Mouse (Mus musculus) stomach, embryonic 15.5 days (tissue): Measurements from ENCODE around the gene Stk32c. TPM values are rescaled to one million over a fixed set of nuclear protein-coding genes. Genes with fewer than 3 reads are reported as not detected.

ENCODE experiments used
- ATAC-seq: fragments of 200-750 bp; cut with Nextera tagmentation; 2 replicates; pipeline ENCODE4 v1.8.0; 2017; ENCODE audit warnings: low read depth, moderate number of reproducible peaks, moderate TSS enrichment; ENCODE audit not compliant: insufficient read depth, low FRiP score
- H3K27ac ChIP-seq: fragments of 300-500 bp; sonication (generic); 2 replicates; pipeline ENCODE4 v1.5.1; 2015; ENCODE audit warnings: mild to moderate bottlenecking, inconsistent platforms
- H3K27me3 ChIP-seq: fragments of 300-500 bp; sonication (generic); replicated peaks from 2 replicates; pipeline ENCODE4 v1.6.1; 2015; ENCODE audit warnings: inconsistent platforms
- H3K36me3 ChIP-seq: fragments of 300-500 bp; sonication (generic); 2 replicates; pipeline ENCODE4 v1.6.1; 2015; ENCODE audit warnings: inconsistent platforms
- H3K4me1 ChIP-seq: fragments of 300-500 bp; sonication (generic); 2 replicates; pipeline ENCODE4 v1.6.1; 2015; ENCODE audit warnings: inconsistent platforms
- H3K4me2 ChIP-seq: fragments of 300-500 bp; sonication (generic); 2 replicates; pipeline ENCODE4 v1.6.1; 2015; ENCODE audit warnings: mild to moderate bottlenecking, inconsistent platforms
- H3K4me3 ChIP-seq: fragments of 300-500 bp; sonication (generic); replicated peaks from 2 replicates; pipeline ENCODE4 v1.5.1; 2015; ENCODE audit warnings: inconsistent platforms
- H3K9ac ChIP-seq: fragments of 300-500 bp; sonication (generic); 2 replicates; pipeline ENCODE4 v1.6.1; 2015; ENCODE audit warnings: inconsistent platforms
- H3K9me3 ChIP-seq: fragments of 300-500 bp; sonication (generic); 2 replicates; pipeline ENCODE4 v1.6.1; 2016; ENCODE audit warnings: inconsistent platforms
- WGBS: fragments of 180-500 bp; shearing (Covaris S2); methylation state at CpG from one replicate; pipeline ENCODE4 v1.1.7; 2015; 5-methylcytosine and 5-hydroxymethylcytosine counted together
- polyA plus RNA-seq: library from polyadenylated mRNA; unstranded; fragments of >200 nt; fragmentation: Nextera tagmentation; extraction: Ambion mirVana; gene quantifications from 2 replicates; pipeline ENCODE4 v1.2.1, GENCODE M21; 2015

Stk32c gene
- polyA plus RNA-seq, 1 experiment from 2014 or later: 0.23 TPM

- H3K4me3 ChIP-seq: no peak overlapping the region
- H3K9ac ChIP-seq: no peak overlapping the region
- no peaks in the 10 kb centered on the region for H3K9me3 ChIP-seq
- no peaks in the 10 kb centered on the region for H3K4me1 ChIP-seq
- H3K27me3 ChIP-seq: no peaks in the 10 kb centered on the region
- no peak for ATAC-seq
- H3K36me3 ChIP-seq: no peaks in the 10 kb centered on the region
- 71% methylated on average over 12 of the region's 12 CpGs for WGBS
- H3K27ac ChIP-seq: no peak overlapping the region
- H3K4me2 ChIP-seq: no peak overlapping the region
Observed at GRCm38 (mm10) chr7:139100531-139101095, 112.5 kb downstream of the Stk32c start.

- H3K9me3 ChIP-seq: no peaks in the 10 kb centered on the region
- H3K4me2 ChIP-seq: no peak overlapping the region
- H3K4me3 ChIP-seq: no peak overlapping the region
- no peaks in the 10 kb centered on the region for H3K4me1 ChIP-seq
- H3K36me3 ChIP-seq: no peaks in the 10 kb centered on the region
- no peak for ATAC-seq
- no peak overlapping the region for H3K27ac ChIP-seq
- H3K9ac ChIP-seq: no peak overlapping the region
- no peaks in the 10 kb centered on the region for H3K27me3 ChIP-seq
- 89% methylated on average over 6 of the region's 6 CpGs for WGBS
Observed at GRCm38 (mm10) chr7:139096399-139096798, 116.7 kb downstream of the Stk32c start.

- Histone ChIP-seq H3K9me3 (no peaks in the 10 kb centered on the region), H3K9ac (no peak overlapping the region), H3K36me3 (no peaks in the 10 kb centered on the region), H3K4me2 (no peak overlapping the region), H3K4me1 (no peaks in the 10 kb centered on the region), H3K4me3 (no peak overlapping the region), H3K27ac (no peak overlapping the region), H3K27me3 (no peaks in the 10 kb centered on the region)
- WGBS: 87% methylated on average over 7 of the region's 7 CpGs
- ATAC-seq: no peak
Observed at GRCm38 (mm10) chr7:139095282-139095681, 117.8 kb downstream of the Stk32c start.

- Histone ChIP-seq H3K27ac (no peak overlapping the region), H3K4me1 (no peaks in the 10 kb centered on the region), H3K4me3 (no peak overlapping the region), H3K27me3 (no peaks in the 10 kb centered on the region), H3K9me3 (no peaks in the 10 kb centered on the region), H3K36me3 (no peaks in the 10 kb centered on the region), H3K9ac (no peak overlapping the region), H3K4me2 (no peak overlapping the region)
- 80% methylated on average over 6 of the region's 6 CpGs for WGBS
- ATAC-seq: no peak
Observed at GRCm38 (mm10) chr7:139094761-139095160, 118.3 kb downstream of the Stk32c start.

- ATAC-seq: no peak
- H3K4me1 ChIP-seq: no peaks in the 10 kb centered on the region
- H3K27ac ChIP-seq: no peak overlapping the region
- no peak overlapping the region for H3K4me3 ChIP-seq
- H3K9me3 ChIP-seq: no peaks in the 10 kb centered on the region
- no peaks in the 10 kb centered on the region for H3K36me3 ChIP-seq
- 72% methylated on average over 7 of the region's 7 CpGs for WGBS
- no peaks in the 10 kb centered on the region for H3K27me3 ChIP-seq
- no peak overlapping the region for H3K4me2 ChIP-seq
- H3K9ac ChIP-seq: no peak overlapping the region
Observed at GRCm38 (mm10) chr7:139093781-139094180, 119.3 kb downstream of the Stk32c start.

- Histone ChIP-seq H3K9me3 (no peaks in the 10 kb centered on the region), H3K27me3 (peaks cover 2% of the 10 kb centered on the region; the same call in 1 of the 2 replicates), H3K36me3 (no peaks in the 10 kb centered on the region), H3K27ac (no peak overlapping the region), H3K4me3 (no peak overlapping the region), H3K9ac (no peak overlapping the region), H3K4me1 (no peaks in the 10 kb centered on the region), H3K4me2 (no peak overlapping the region)
- no peak for ATAC-seq
- 83% methylated on average over 5 of the region's 5 CpGs for WGBS
Observed at GRCm38 (mm10) chr7:139093124-139093523, 120.0 kb downstream of the Stk32c start.

GRCm38 (mm10) chr7:139092676-139093075 lies 120.4 kb downstream of the Stk32c start:
- H3K4me2 ChIP-seq: no peak overlapping the region
- no peak overlapping the region for H3K27ac ChIP-seq
- H3K9me3 ChIP-seq: no peaks in the 10 kb centered on the region
- 90% methylated on average over 5 of the region's 5 CpGs for WGBS
- H3K36me3 ChIP-seq: no peaks in the 10 kb centered on the region
- no peak for ATAC-seq
- H3K27me3 ChIP-seq: peaks cover 7% of the 10 kb centered on the region; the same call in 1 of the 2 replicates
- H3K9ac ChIP-seq: no peak overlapping the region
- no peaks in the 10 kb centered on the region for H3K4me1 ChIP-seq
- no peak overlapping the region for H3K4me3 ChIP-seq

- H3K9ac ChIP-seq: no peak overlapping the region
- ATAC-seq: no peak
- WGBS: 85% methylated on average over 9 of the region's 9 CpGs
- no peaks in the 10 kb centered on the region for H3K9me3 ChIP-seq
- H3K27me3 ChIP-seq: peaks cover 14% of the 10 kb centered on the region; the same call in 1 of the 2 replicates
- H3K27ac ChIP-seq: no peak overlapping the region
- H3K4me1 ChIP-seq: peaks cover 5% of the 10 kb centered on the region; the same call in 1 of the 2 replicates
- no peaks in the 10 kb centered on the region for H3K36me3 ChIP-seq
- H3K4me3 ChIP-seq: no peak overlapping the region
- no peak overlapping the region for H3K4me2 ChIP-seq
Observed at GRCm38 (mm10) chr7:139091681-139092080, 121.4 kb downstream of the Stk32c start.

- WGBS: 83% methylated on average over 12 of the region's 12 CpGs
- Histone ChIP-seq H3K36me3 (no peaks in the 10 kb centered on the region), H3K9me3 (no peaks in the 10 kb centered on the region), H3K9ac (no peak overlapping the region), H3K27me3 (peaks cover 29% of the 10 kb centered on the region), H3K4me1 (peaks cover 13% of the 10 kb centered on the region; the same call in 1 of the 2 replicates), H3K4me2 (no peak overlapping the region), H3K27ac (no peak overlapping the region), H3K4me3 (no peak overlapping the region)
- no peak for ATAC-seq
Observed at GRCm38 (mm10) chr7:139089892-139090874, 122.9 kb downstream of the Stk32c start.

GRCm38 (mm10) chr7:139087801-139088200 lies 125.3 kb downstream of the Stk32c start:
- 66% methylated on average over 2 of the region's 2 CpGs for WGBS
- peaks cover 13% of the 10 kb centered on the region; the same call in 1 of the 2 replicates for H3K4me1 ChIP-seq
- peaks cover 35% of the 10 kb centered on the region for H3K27me3 ChIP-seq
- H3K36me3 ChIP-seq: no peaks in the 10 kb centered on the region
- H3K4me3 ChIP-seq: no peak overlapping the region
- H3K9ac ChIP-seq: no peak overlapping the region
- no peaks in the 10 kb centered on the region for H3K9me3 ChIP-seq
- ATAC-seq: no peak
- H3K27ac ChIP-seq: no peak overlapping the region
- no peak overlapping the region for H3K4me2 ChIP-seq

- Histone ChIP-seq H3K9me3 (no peaks in the 10 kb centered on the region), H3K36me3 (no peaks in the 10 kb centered on the region), H3K4me3 (peak overlapping the region; percentile 59), H3K27me3 (peaks cover 35% of the 10 kb centered on the region), H3K4me2 (peak overlapping the region; percentile 87), H3K9ac (peak overlapping the region; percentile 34), H3K27ac (no peak overlapping the region), H3K4me1 (peaks cover 13% of the 10 kb centered on the region; the same call in 1 of the 2 replicates)
- WGBS: 2% methylated on average over 60 of the region's 61 CpGs
- ATAC-seq: peak; percentile 63; the same call in 1 of the 2 replicates
Observed at GRCm38 (mm10) chr7:139086195-139087158, 126.6 kb downstream of the Stk32c start.
